Mouse (Mus musculus): ENCODE measurements at regions not wholly inside any gene's neighbourhood (a gene's known extent, or its start where the extent isn't known, plus 50 kb on each side); places are given as distances from the start of the nearest gene placed in this dataset.
"Not testable (repeated sequence)": the region's sequence is repeated elsewhere in the genome, so short reads cannot be mapped to it uniquely, and the experiment has no call there.

DNA sequence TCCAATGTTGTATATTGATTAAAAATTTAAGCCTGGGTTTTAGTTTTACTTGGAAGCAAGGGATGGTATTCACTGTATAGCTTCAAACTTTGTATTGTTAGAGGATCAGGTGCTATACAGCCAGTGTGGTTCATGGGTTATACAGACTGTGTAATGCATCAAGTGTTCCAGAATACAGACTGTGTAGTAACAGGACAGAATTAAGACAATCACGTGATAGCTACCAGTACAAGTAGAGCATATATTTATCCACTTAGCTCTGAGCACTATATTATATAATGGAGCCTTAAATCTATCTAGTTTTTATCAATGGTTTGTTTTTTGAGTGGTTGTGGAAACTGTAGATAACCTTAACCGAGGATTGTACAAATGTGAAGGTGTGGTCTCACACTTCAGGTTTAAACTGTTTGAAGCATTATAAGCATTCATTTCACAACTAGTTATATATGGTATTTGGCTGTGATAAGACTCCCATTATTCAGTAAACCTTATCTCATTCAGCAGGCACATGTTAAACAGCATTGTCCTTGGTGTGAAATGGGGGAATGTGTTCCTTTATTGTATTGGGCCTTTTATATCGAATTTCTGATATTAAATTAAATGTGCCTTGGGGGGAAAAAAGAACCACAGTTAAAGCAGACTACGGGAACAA, 256.3 kb upstream of the Sdr16c6 start:
- no peak for DNase-seq

DNA sequence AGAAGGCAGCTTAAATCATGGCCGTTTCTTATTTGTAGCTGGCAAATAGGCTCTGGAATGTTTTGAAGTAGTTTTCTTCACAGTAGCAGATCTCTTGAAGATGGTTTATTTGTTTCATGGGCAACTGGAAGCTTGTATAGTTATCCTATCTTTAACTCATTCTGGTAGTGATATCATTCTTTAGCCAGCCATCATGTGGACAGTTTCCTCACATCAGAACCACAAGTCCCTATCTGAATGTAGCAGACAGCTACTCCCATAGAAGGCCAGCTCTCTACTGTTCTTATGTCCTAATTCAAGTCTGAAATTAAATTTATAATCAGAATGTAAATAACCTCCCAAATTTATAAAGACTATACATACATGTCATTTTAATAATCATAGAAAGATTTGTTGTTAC, 253.8 kb upstream of the Sdr16c6 start:
- DNase-seq, result no peak

DNA sequence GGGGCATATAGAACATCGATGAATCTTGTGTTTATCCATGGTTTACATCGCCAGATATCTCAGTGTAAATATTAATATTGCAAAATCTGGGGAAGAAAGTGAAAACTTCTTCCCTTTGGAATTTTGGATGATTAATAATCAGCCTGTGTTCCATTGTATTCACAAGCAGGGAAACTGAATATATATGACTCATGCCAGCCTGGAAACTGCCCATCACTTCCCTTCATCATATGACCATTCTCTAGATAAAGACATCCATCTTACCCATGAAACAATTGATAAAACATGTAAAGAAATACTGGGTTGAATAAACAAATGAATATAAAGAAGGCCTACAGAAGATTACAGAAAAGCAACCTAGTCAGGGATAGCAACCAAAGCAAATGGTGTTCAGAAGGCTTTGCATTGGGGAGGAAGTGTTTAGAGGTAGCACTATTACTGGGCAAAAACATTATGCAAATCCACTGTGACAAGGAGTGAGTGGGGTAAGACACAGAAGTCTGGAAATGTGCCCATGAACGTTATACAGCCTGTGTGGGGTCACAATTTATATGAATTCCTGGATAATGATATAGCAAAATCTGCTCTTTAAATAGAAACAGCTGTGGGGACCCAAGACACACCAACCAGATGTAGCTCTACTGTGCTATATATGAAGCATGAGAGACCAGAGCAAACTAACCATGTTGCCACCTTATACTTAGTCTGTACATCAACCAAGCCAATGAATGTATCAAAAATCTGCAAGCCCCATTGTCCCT, 238.5 kb upstream of the Sdr16c6 start:
- DNase-seq, result no peak

DNA sequence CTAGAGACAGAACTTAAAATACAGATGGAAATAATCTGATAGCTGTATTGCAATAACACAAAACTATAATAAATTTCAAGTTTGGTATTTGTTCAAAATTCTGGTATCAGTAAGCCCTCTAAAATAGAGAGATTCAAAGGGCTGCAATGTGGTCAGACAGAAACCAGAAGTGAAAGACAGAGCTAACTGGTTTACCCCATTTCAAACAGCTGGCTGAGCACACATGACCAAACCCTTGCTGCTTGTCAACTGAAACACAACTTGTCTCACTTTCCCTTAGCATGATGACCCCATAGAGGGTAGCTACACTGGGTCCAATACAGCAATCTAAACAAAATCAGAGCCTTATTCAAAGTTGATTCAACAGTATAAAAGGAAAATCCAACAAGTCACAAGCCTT, 234.2 kb upstream of the Sdr16c6 start:
- DNase-seq, result no peak

DNA sequence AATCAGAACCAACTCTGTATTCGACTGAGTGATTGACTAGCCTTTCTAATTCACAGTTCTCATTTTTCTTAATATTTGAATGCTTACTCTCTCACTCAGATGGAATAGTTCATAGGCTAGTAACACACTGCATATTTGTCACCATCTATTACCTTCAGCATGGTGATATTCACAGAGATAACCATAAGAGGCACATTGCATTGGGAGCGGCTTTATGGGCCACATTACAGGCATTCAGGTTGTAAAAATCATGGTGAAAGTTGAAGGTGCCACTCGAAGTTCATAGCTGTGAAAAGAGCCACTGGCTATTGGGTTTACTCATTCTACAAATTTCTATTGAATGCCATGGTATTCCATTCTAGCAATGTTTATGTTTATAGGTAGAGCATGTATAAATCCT, 229.6 kb upstream of the Sdr16c6 start:
- no peak for DNase-seq

DNA sequence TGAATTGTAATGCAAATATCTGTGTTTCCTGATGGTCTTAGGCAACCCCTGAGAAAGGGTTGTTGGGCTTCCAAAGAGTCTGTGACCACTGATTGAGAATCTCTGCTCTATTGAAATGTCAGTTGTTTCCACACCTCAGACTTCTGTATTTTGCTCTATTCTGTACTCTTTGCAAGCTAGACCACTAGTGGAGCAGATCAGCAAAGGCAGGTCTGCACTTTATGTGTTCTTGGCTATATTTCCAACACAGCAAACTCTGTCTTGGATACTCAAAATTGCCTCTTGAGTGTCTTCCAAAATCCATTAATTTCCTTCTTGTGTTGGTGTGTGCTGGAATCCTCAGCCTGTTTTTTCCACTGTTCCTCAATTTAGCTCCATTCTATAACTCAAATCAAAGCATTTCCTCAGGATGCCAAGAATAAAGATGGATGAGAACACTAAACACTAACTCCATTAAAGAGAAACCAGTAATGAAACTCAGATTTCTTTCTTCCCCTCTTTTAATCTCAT, 228.5 kb upstream of the Sdr16c6 start:
- DNase-seq, result no peak

DNA sequence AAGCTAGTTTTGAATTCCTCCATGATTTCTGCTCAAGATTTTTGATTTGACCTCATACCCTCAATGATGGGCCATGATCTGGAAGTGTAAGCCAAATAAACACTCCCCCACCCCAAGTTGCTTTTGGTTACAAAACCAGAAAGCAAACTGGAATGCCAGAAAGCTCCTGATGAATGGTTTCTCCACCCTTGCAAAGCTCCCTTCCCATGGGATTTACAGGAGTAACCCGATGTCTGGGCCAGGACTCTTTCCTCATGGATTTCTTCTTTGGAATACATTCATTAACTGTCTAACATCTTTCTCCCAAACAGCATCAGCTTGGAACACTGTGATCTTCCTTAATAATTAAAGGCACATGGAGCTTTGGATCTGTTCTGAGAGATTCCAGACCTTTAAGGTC, 227.3 kb upstream of the Sdr16c6 start:
- DNase-seq, result no peak

DNA sequence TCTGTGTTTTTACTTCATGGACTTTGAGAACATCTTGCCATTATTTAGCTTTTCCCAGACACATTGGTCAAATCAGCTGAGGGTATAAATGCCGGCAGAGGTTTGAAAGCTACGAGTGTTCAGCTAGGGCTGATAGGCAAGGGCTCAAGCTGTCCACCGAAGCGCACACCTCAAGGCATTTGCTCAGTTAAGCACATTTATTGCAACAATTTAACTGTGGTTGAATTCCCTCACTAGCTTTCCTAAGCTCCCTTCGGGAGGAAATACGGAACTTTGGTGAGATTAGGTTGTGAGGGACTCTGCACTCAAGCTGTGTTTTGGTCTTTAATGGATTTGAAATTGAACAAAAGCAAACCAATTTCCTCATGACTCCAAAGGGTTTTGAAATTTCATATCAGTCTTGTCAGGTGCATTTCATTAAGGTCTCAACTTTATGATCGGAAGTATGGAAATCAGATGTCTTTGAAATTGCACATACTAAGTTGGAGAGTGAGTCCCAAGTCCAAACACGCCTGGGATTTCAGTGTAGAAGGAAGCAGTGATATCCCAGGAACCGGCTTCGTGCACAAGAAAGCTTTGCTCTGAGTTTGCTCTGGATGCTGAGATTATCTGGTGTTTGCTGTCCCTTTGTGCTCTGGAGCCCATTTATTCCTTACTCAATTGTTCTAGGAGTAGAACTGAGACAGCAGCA, 223.0 kb upstream of the Sdr16c6 start:
- no peak for DNase-seq

DNA sequence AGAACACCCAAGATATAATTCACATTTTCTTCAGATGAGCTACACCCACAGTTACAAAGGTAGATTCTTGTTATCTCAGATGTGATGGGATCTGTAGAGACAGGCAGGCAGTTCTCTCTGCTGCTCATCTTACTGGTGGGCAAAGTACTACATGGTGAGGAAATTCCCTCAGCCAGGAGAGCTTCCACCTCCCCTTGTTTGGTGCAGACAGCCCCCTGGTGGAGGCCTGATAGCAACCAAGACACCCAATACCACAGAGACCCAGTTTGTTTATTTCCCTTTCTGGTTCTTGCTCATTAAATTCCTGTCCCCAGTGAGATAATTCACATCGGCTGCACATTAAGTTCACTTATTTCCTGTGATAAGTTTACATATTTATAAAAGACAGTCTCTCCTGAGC, 222.3 kb upstream of the Sdr16c6 start:
- DNase-seq, result peak in 1 of 2 experiments; percentile 7

DNA sequence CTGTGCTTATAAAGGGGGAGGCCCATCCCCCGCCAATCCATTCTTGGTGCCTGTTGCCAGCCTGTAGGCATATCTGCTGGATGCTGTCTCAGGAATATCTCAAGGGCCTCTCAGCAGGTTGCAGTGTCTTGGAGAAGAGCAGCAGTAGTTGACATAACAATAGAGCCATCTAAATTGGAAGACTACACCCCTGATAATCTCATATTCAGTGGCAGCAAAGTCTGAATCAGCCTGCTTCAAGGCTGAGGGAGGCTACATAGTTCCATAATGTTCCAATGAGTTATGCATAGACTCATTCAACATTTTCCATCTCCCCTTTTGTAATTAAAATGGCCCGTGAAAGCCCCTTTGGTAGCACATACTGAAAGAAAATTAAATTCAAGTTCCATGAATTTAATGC, 172.3 kb upstream of the Sdr16c6 start:
- no peak for DNase-seq

DNA sequence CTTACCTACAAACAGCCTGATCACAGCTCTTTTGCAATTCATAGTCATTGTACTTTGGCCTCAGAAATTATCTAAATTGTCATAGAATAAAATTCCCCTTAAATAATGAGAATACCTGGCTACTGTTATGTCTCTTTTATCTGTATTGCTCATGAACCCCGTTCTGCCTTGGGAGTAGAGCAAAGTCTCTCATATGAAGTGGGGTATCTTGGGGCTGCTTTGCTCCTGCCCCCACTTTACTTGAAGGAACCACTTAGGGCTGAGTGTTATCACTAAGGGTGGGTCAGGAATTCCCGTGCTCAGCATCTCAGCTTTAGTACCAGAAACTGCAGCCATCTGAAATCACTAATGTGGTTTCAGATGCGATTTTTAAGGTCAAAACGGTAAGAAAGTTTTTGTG, 170.3 kb upstream of the Sdr16c6 start:
- no peak for DNase-seq

DNA sequence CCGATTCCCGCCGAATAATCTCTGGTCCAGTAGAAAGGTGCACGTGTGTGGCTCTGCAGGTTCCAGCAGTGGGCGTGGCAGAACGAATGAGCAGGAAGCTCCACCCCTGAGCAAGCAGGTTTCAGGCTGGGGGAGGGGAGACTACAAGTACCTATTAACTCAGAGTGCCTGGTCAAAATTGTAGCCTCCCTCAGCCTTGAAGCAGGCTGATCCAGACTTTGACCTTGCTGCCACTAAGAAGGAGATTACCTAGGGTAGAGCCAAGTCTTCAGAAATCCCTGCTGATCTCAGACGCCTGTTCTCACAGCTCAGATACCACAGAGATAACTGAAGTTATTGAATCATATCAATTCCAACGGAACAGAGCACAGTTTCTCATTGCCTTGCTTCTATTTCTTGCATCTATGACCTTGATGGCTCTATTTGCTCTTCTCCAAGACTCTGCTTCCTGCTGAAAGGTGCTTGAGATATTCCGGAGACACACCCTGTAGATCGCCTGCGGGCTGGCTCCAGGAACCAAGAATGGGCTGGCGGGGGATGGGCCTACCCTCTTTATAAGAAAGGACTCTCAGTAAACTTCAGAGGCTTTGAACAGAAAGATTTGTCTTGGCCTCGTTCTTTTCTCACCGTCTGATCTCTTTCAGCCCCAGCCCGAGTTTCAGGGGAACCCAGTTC, 165.1 kb upstream of the Sdr16c6 start:
- DNase-seq, result not testable (repeated sequence)

DNA sequence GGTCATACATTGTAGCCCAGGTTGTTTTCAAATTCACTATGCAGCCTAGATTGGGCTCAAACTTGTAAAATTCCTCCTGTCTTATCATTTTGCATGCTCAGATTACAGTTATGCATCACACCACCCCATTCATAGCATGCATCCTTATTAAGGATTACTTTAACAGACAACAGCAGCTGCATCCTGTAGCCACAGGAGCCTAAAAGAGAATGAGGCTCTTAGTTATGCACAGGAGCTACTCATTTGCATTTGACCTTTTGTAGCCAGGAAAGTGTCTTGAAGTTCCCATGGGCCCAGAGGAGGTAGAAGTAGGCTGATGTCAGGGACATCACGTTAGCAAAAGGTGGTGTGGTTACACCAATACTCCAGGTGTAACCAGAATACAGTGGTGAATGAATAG, 148.9 kb upstream of the Sdr16c6 start:
- DNase-seq, result no peak

DNA sequence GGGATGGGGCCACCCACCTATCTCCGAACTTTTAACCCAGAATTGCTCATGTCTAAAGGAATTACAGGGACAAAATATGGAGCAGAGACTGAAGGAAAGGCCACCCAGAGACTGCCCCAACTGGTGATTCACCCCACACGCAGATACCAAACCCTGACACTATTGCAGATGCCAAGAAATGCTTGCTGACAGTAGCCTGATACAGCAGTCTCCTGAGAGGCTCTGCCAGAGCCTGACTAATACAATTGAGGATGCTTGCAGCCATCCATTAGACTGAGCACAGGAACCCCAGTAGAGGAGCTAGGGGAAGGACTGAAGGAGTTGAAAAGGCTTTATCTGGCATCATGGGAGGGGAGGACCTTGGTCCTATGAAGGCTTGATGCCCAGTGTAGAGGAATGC, 142.4 kb upstream of the Sdr16c6 start:
- DNase-seq, result no peak

DNA sequence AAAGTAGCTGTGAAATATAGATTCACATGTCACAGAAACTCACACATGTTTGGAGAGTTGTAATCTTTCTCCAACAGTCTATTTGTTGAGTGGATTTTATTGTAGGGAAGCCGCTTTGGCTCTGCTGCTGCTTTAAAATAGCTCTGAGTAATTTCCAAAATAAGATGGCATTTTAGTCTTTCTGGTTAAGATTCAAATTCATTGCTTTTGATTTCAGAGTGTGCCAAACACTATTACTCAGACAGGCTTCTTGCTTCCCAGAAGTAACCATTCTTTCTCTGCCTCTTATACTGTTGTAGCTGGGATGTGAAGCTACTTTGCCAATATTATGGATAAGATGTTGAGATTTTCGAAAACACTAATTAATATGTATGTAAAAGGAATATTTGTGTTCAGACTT, 134.6 kb upstream of the Sdr16c6 start:
- no peak for DNase-seq

DNA sequence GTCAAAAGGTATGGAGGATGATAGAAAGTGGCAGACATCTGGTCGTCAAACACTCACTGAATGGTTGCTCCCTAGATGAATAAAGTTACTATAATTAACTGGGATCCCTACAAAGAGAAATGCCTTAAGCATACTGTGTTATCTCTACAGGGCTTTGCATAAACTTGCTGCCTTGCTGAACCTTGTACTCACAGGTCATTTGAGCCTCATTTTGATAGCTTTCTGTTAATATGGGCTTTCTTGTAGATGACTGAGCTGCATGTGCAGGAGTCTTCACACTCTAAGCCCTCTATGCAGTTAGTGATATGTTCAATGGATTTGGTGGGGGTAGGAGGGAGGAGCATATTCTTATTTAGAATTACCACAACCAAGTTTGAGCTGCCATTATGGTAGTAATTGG, 127.8 kb upstream of the Sdr16c6 start:
- no peak for DNase-seq

DNA sequence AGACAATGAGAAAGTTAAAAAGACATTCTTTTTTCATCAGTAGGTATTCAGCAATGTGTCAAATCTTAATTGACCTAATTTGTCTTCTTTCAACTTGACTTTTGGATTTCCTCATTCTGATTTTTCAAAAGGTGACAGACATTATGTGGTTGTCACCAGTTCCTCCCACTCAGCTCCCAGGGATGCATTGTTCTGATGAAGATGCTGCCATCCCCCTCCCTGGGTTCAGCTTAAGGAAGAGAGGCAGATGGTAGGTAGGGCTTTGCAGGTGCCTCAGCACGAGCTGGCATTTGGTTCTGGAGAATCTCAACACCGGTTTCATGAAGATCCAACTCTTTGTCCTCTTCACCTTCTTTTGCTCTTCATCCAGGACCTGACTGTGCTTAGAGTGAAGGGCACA, 122.0 kb upstream of the Sdr16c6 start:
- DNase-seq, result no peak

DNA sequence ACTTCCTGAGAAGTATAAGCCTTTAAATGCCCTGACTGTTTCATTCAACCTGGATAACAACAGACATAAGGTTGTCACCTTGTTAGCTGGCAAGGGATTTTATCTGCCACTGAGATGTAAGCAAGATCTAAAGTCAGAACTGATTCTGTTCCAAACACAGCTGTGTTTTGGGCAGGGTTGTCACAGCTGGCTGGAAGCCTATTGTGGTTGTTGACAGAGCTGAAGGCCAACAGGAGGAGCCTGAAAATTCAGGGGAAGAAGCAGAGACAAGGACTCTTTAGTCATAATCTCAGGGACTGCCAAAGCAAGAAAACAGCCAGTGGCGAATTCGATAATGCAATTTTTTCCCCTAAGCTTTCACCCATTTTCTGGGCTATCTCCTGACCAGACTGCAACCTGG, 118.5 kb upstream of the Sdr16c6 start:
- no peak for DNase-seq

DNA sequence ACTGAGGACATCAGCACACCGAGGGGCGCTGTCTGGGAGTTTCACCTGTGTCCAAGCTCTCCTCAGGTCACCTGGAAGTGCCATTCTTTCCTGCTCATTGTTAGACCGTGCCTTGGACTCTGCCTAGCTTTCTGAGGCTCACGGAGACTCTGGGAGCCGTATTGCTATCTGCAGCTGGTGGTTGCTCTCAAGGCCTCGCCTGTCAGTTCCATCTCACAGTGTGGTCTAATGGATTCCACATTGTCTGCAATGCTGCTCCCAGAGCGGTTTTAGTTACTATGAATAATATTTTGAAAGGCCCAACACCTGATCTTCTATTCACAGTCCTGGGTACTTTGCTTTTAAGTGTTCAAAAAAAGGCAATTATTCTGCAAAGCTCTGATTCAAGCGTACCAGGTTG, 117.9 kb upstream of the Sdr16c6 start:
- no peak for DNase-seq
